Mouse (Mus musculus) liver, postnatal 0 days (tissue): ENCODE measurements around the gene Stra8.

Experiments
- CTCF ChIP-seq: sonication (generic); IDR thresholded peaks from 2 replicates; pipeline ENCODE4 v1.5.1; 2016; ENCODE audit warnings: antibody characterized with exemption, low read depth
- EP300 ChIP-seq: IDR thresholded peaks from 2 replicates; pipeline ENCODE4 v1.6.1; 2016; ENCODE audit warnings: antibody characterized with exemption, low read depth, mild to moderate bottlenecking

- no peak for TF ChIP-seq CTCF
- TF ChIP-seq EP300 = no peak
Observed at GRCm38 (mm10) chr6:34870724-34871123, 49.2 kb upstream of the Stra8 start.
